Mouse (Mus musculus): ENCODE data around the gene Sp2.

DNA sequence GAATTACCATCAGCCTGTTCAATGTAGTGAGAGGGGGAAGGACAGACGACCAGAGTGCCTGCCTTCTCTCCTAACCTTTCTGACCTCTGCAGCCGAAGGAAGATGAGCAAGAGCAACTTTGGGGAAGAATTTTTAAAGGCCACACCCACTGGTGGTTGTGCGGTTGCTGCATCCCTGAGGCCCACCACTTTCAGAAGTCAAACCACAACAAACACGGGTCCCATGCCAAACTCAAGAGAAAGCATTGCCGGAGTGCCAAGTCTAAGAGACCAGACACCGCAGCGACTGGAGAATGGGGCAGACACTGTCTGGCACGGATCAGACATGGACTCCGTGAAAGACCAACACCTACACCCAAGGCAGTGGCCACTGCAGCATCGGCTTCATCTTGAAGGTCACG, 57.9 kb downstream of the Sp2 start:
- TF ChIP-seq ZC3H11A (IDR thresholded peaks at IDR 0.05; ENCODE audit: borderline replicate concordance, low read depth, low read length) (no peak), ZNF384 (IDR thresholded peaks at IDR 0.05; ENCODE audit: low read depth, low read length) (no peak), HCFC1 (IDR thresholded peaks at IDR 0.05; ENCODE audit: borderline replicate concordance, insufficient read depth, low read length) (no peak)

All from ES-E14 (cell line).